Mouse (Mus musculus) megakaryocyte progenitor cell, adult 5-6 weeks (primary cell): ENCODE data around the gene Glo1. TPM values are rescaled to one million over a fixed set of nuclear protein-coding genes. Genes with fewer than 3 reads are reported as not detected.

ENCODE experiments used
- ATAC-seq: replicated peaks from 2 replicates; pipeline ENCODE4 v1.8.0; 2016; ENCODE audit warnings: mild to moderate bottlenecking, moderate TSS enrichment, inconsistent platforms; ENCODE audit not compliant: poor library complexity
- total RNA-seq, 2 experiments: library from RNA; stranded (forward) in 1 of 2; stranded (reverse) in 1 of 2; fragments of 157-497, 149-512 nt in 1 of 2; fragments of 200-1000 nt in 1 of 2; gene quantifications; 2 replicates each; pipeline versions ENCODE4 v1.2.3 to v1.2.4; 2015 to 2017

The Glo1 gene
- 112 and 117 TPM in 2 replicates for total RNA-seq (2015)
- total RNA-seq (2017): 118 and 129 TPM in 2 replicates

DNA sequence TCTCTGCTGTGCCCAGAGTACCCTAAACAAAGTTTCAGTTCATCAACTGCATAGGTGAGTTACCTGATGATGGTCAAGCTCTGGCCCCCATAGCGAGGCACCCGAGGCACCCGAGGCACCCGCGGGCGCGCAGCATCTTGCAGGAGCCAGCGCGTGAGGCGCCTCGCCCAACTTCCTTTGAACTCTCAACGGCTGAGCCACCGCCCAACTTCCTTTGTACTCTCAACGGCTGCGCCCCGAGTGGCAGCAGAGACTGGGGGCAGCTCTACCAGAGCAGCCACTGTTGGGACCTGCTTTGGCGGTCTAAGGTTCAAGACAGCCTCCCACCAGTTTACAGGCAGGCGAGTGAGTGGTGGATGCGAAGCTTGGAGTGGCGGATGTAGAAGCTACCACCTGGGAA is at the start of gene Glo1:
Gene Glo1, minus strand, starts transcription at position 153 of the 400 bp plus-strand sequence.
- peak; percentile 81 for ATAC-seq

DNA sequence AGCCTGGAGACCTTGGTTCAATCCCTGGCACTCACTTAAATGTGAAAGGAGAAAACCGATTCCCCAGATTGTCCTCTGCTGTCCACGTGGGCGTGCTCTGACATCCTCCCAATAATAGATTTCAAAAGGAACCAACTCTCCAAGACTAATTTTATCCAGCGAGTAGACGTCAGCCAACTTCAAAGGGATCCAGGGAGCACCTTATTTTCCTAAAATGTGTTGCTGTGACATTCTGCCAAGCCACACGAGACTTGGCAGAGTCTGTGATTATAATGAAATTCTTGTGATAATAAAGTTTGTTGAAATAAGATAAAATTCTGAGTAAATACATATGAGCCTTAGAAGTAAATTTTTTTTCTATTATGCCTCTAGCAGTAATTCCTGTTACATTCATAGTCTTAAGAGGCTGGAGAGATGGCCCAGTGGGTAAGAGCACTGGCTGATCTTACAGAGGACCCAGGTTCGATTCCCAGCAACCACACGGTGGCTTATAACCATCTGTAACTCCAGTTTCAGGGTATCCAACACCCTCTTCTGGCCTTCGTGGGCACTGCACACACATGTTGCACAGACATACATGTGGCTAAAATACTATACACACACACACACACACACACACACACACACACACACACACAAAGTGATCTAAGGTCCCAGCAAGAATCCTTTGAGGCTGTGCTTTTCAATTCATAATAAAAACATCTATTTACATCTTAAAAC is 48.5 kb upstream of the Glo1 start:
- no peak for ATAC-seq

DNA sequence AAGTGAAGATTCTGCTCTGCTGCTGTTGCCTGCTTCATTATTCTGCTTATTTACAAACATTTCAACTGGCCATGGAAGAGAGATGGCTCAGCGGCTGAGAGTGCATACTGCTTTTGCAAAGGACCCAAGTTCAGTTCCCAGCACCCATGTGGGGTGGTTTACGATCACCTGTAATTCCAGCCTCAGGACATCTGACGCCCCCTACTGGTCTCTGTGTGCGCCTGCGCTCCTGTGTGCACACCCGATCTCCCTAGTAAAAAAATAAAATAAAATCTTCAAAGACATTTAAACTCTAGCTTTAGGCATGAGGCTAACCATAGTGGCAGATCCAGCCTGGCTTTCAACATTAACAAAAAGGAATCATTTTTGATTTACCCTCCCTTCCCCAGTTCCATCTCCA is 46.4 kb upstream of the Glo1 start:
- no peak for ATAC-seq

DNA sequence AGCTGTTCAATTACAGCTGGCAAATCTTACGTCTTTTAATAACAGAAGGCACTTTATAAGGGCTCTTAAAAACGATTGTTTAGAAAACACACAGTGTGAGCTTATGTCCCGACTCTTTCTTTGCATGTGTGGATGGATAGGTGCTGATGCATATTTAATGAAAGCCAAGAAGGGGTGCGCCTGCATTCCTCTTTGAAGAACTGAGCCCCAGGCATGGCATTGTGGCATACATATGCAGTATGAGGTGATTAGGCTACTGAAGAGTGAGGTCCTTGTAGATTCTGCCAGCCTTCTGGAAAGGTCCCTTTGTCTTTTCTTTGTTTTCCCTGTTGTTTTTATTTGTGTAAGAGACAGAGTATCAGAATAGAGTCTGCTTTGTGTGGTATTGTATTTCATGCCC is 45.9 kb upstream of the Glo1 start:
- ATAC-seq: no peak

DNA sequence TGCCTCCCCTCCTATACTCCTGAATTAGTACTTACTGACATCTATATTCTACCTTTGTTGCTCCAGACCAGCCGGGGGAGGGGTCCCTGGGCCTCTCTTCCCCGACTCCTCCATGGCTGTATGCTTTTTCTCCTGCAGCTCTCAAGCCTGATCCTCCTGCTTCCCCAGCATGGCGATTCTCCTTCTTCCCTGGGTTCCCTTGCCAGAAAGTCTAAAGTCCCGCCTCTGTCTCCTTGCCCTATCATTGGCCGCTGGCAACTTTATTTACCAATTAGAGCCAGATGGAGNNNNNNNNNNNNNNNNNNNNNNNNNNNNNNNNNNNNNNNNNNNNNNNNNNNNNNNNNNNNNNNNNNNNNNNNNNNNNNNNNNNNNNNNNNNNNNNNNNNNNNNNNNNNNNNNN is 38.2 kb upstream of the Glo1 start:
- no peak for ATAC-seq

DNA sequence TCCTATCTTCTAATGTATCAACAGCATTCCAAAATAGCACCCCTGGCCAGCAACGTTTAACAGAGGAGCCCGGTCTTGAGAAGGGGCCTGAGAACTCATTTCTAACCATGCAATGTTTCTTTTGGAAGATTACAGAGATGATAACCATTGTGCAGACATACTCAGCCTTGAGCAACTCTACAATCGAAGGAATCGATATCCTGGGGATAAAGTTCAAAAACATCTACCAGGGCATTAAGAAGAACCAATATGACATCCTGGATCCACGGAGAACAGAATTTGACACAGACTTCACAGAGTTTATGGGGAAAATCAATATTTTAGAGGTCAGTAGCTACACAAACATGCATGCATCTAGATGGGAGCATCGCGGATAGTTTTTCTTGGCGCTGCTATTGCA is 36.5 kb upstream of the Glo1 start:
- no peak for ATAC-seq

DNA sequence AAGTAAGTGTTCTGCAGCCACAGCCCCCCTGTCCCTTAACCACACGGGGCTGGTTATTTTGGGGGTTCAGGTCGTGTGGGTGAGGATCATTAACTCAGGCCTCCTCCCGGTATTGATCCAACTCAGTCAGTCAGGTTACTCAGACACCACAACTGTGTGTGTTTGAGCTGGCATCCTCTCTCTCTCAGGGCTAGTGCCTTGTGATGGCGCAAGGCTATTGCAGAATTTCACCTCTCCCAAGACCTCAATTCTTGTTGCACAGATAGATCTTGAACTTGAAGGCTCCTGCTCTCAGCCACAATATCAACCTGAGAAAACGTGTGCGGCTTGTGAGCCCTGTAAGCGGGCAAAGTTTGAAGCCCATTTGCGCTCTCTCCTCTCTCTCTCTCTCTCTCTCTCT is 35.5 kb upstream of the Glo1 start:
- no peak for ATAC-seq

DNA sequence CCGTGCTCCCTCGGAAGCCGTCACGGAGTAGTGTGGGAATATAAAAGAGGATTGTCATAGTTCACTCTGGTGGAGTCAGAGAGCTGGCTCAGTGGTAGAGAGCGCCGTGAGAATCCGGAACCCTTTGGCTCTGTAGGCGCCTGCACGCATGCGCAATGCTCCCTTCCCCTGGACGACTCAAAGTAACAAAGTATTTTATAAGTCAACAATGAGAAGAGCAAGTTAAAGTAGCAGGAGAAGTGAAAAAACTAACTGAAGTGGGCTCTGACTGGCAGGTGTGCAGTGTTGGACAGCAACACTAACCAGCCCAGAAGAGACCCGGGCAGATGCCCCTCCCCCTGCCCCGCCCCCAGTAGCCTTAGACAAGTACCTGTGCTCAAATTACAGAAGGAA is 31.5 kb upstream of the Glo1 start:
- ATAC-seq: peak; percentile 31; the same call in 1 of the 2 replicates

DNA sequence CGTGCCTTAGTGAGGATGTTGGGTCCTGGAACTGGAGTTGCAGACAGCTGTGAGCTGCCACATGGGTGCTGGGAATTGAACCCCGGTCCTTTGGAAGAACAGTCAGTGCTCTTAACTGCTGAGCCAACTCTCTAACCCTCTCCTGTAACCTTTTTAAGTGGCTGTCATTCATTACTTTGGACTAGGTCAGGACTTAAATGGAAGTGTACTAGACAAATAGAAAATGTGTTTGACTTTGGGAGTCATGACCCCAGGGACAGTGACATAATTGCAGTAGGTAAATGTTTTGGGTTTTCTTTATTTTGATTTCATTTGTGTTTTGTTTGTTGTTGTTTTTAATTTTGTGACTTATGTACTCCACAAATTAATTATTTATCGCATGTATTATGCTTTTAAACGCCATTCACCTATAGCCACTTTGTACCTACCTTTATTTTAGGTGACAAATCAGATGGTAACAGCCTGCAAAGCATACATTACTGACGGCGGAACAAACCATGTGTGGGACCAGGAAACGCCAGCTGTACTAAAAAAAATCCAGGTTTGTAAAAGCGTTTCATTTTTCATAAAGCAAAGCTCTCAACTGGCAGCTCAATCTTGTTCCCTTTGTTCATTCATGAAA is 31.0 kb upstream of the Glo1 start:
- no peak for ATAC-seq

DNA sequence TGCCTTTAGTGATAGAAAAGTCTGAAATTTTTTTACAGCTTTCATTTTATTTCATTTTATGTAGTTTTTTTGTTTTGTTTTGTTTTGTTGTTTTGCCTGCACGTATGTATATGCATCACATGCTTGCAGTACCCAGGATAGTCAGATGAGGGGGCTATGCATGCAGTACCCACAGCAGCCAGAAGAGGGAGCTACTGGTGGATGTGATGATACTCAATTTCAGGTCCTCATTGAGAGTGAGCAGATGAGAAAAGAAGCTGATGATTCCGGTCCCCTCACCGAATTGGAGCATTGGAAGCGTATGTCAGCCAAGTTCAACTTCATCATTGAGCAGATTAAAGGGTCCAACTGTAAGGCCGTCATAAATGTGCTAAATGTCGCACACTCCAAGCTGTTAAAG is 26.3 kb upstream of the Glo1 start:
- no peak for ATAC-seq

DNA sequence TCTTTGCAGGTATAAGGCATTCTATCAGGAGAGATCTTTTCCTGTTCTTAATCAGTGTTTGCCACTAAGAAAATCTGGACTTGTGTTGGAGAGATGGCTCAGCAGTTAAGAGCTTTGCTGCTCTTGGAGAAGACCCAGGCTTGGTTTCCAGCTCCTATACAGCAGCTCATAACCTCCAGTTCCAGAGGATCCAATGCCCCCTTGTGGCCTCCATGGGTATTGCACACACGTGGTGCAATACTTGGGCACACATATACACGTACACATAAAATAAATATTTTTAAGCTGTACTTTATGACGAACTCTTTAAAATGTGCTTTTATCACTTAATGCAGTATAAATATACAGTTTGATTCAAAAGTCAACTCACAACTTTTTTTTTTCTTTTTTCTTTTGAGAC is 22.1 kb upstream of the Glo1 start:
- ATAC-seq: no peak

DNA sequence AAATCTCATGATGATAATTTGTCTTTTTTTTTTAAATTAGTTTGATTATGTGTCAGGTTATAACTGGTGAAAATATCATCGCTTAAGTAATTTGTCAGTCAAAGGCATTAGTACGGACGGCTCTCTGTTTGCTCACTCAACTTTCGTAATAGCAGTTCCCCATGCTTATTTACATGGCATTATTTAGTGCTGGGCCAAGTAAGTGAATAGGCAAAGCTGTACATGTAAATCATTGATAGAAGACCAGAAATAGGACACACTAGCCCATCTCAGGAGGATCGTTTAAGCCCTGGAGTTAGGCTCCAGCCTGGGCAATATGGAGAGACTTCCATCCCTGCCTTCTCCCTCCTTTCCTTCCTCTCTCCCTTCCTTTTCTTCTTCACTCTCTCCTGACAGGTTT is 14.2 kb upstream of the Glo1 start:
- ATAC-seq: no peak

DNA sequence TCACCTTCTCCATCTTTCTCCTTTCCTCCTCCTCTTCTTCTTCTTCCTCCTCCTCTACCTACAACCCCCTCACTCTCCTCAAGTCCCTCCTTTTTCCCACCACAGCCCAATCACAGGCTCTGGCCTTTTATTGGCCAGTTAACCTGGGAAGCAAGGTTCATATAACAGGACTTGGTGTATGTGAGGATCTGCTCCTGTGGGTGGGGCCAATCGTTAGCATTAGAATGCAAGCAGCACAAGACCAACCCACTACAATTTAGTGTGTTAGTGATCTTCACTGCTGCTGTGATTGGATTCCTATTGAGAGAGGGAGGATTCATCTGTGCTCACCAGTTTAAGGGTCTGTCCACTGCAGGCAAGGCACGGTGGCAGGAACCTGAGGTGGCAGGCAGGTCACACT is 12.3 kb upstream of the Glo1 start:
- ATAC-seq: no peak

DNA sequence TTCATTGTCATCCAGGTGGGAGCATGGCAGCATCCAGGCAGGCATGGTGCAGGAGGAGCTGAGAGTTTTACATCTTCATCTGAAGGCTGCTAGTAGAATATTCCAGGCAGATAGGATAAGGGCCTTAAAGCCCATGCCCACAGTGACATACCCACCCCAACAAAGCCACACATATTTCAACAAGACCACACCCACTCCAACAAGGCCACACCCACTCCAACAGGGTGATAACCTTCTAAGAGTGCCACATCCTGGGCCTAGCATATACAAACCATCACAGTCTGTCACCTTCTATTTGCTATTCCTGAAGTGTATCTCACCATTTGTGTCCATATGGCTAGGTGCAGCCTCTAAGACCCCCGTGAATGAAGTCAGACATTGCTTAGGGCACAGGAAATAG is 11.0 kb upstream of the Glo1 start:
- no peak for ATAC-seq

DNA sequence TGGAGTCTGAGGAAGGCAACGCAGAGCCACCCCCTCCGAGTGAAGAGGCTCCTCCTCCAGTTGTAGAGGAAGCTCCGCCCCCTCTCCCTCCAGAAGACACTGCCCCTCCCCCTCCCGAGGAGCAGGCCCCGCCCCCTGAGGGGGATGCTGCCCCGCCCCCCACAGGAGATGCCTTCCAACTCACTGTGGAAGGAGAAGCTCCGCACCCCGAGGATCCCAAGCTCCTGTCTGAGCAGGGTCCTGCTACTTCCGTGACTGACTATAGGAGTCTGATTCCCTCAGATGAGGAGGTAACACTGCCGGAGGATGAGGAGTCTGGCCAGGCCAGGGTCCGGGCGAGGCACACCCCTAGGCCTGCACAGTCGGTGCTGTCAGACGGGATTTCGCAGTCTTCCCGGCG is 8.7 kb upstream of the Glo1 start:
- ATAC-seq: no peak

DNA sequence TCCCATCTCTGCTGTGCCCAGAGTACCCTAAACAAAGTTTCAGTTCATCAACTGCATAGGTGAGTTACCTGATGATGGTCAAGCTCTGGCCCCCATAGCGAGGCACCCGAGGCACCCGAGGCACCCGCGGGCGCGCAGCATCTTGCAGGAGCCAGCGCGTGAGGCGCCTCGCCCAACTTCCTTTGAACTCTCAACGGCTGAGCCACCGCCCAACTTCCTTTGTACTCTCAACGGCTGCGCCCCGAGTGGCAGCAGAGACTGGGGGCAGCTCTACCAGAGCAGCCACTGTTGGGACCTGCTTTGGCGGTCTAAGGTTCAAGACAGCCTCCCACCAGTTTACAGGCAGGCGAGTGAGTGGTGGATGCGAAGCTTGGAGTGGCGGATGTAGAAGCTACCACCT is 2.5 kb downstream of the Glo1 start, which contains the start of gene Dnah8:
Gene Dnah8, plus strand, starts transcription at position 223 of the 400 bp plus-strand sequence.
- ATAC-seq: peak; percentile 85

DNA sequence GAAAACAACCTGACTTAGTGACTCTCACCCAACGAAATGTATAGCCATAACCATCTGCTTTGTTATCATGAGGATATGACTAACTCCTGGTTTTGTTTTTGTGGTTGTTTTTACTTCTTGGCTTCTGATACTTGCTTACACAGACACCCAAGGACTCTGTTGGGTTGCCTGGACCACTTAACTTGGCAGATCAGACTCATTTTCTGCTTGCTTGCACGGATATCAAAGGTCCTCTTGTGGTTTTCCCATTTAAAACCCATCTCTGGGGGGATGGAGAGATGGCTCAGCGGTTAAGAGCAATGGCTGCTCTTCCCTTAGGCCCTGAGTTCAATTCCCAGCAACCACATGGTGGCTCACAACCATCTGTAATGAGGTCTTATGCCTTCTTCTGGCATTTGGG is 3.5 kb downstream of the Glo1 start:
- ATAC-seq: no peak

DNA sequence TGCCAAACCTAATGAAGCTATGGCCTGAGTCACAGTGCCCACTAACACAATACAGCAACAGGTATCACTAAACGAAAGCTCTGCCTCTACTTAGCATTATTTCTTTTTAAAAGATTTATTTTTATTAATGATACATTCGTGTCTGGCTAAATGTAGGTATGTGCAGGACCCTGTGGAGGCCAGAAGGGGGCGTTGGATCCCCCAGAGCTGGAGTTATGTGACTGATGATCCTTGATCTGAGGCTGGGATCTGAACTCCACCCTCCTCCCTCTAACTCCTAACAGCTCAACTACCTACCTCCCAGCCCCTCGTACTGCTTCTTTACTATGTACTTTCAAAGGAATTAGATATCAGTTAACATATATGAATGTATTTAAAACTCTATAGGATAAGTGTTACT is 5.2 kb downstream of the Glo1 start:
- ATAC-seq: no peak

DNA sequence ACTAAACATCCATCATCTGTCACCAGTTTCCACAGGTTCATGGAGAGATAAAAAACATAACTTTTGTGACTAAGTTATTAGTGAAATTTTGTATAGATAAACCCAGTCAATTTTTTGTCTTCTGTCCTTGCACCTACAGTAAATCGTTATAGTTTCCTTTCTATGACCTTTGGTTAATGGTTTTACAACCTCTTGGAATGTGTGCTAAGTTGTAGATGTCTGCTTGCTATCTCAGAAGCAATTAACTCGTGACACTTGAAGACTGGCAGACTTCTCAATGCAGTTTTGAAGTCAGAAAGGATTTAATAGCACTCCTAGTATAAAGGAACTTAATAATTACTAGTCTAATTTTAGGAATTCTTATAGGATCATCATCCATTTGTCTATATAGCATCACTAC is 6.1 kb downstream of the Glo1 start:
- no peak for ATAC-seq

DNA sequence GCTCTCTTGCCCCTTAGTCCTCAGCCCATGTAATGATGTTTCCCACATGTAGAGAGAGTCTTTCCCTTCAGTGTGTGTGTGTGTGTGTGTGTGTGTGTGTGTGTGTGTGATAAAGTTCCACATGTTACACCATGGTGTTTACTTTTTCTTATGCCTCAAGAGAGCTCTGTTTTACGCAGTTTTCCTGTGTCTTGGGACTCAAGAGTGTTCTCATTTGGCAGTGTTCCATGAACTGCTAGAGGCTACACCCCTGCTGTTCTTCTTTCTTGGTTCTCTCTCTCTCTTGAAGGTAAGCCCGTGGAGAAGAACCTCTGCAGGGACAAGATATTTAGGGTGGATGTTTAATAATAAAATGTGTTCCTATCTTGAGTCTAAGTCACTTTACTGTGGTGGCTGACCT is 7.5 kb downstream of the Glo1 start:
- ATAC-seq: 0 out of 2 replicates have a peak, but pooled peaks have one; percentile 12

DNA sequence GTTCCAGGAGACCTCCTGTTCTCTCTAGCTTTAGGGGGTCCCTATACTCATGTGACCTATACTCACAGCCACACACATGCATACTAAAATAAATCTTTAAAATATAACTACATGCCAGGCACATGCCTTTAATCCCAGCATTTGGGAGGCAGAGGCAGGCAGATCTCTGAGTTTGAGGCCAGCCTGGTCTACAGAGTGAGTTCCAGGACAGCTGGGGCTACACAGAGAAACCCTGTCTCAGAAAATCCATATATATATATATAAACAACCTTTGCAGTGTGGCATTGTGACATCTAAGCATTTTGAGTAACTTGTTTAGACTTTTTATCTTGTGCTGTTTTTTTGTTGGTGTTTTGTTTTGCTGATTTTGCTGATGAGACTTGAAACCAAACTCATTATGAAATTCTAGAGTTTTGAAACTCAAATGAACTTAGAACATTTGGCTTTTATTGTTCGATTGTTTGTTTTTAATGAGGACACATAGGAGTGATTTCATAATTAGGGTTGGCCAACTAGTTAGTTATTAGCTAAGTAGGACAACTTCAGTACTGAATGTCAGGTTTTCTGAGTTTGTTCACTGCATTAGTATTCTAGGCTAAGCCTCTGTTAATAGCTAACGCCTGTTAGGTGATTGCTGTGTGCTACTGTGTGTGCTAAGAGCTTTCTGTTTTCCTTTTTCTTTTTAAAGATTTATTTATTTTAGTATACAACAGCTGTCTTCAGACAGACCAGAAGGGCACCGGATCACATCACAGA is 8.4 kb downstream of the Glo1 start:
- ATAC-seq: no peak

DNA sequence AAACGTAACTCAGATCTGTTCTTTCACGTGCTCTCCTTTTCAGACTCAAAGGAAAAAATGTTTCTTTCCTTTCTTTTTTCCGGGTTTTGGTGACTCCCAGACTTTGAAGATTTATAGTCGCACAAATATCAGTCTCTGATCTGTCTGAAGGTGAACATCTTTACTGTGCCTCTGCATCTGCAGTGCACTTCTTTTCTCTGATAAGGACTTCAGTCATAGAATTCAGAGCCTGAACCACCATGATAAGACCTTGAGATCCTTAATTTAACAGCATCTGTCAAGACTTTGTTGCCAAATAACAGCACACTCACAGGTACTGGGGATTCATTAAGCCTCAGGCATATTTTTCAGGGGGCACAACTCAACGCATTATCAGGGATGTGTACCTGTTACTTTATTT is 10.5 kb downstream of the Glo1 start:
- peak; percentile 52 for ATAC-seq
